Mouse (Mus musculus): ENCODE data around the gene Atad1.
A peak's percentile ranks its signal among the peaks of the same experiment; 100 is the strongest.
"Not testable (repeated sequence)": the region's sequence is repeated elsewhere in the genome, so short reads cannot be mapped to it uniquely, and the experiment has no call there.

Gene Atad1

DNA sequence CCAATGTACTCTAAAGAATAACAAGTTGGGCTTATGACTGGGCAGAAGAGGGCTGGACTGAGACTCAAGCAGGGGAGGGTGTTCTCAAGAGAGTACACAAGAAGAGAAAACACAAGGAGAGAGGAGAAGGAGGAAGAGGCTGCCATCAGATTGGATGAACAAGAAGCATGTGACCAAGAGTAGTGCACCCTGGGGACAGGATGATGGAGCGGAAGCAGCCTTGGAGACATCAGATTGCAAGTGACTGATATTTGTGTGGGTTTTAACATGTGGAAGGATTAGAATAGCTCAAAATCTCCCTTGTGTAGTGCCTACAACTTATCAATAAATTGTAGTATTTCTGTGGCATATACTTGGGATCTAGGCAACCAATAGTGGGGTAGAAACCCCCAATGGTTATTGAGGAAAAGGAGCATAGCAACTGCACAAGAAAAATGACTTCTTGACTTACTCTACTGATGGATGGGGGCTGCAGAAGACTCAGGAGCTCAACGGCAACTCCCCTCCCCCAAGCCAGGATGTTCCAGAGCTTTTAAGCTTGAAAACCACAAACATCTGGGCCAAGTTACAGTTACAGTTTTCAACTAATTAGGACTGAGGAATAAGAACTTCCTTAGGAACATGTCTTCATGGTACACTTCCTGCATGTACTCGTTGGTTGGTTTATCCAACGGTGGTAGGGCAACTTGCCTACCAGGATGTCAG, 1.2 kb upstream of the Atad1 start:
- no peak for DNase-seq (ENCODE audit: low read depth)

DNA sequence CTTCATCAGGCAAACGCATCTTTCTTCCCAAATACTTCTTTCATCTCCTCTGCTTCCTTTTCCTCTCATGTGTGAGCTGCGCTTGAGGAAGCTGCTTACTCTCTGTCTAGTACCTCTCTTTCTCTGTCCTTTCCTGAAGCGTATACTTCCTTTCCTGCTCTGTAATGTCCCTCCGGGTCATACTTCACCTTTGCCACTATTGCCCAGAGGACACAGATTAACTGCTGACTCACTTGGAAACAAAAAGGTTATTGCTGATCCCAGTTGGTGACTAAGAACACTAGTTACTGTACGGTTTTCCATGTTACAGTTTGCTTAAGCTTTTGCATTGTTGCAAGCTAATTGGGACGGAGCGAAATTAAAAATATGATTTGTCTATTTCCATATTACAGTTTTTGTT, 1.7 kb downstream of the Atad1 start:
- no peak for DNase-seq (ENCODE audit: low read depth)

DNA sequence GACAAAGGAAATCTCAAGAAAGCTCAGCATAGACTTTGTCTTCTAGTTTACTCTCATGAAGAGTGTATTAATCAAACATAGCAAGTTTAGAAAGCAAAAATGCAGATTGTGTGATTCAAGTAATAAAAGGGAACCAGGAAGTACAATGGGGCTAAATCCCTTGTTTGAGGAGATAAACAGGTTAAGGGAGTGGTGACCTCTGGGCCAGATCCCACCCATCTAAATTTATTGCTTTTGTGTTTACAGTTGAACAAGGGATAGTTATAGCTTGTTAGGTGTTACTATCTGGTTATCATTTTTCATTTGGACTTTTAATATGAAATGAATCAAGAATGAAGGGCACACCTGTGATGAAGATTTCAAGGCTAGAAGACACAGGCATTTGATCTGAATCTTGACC, 6.7 kb downstream of the Atad1 start:
- DNase-seq (ENCODE audit: low read depth) = no peak

DNA sequence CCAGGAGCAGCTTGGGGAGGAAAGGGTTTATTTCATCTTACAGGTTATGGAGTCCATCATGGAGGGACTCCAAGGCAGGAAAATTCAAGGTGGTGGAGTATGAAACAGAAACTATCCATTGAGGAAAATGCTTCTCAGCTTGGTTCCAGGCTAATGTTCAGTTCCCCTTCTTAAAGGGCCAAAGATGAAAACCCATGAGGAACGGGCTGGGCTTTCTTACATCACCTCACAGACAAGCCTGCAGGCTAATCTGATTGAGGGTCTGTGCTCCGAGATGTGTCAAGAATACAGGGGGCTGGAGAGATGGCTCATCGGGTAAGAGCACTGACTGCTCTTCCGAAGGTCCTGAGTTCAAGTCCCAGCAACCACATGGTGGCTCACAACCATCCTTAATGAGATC, 9.8 kb downstream of the Atad1 start:
- no peak for DNase-seq (ENCODE audit: low read depth)

DNA sequence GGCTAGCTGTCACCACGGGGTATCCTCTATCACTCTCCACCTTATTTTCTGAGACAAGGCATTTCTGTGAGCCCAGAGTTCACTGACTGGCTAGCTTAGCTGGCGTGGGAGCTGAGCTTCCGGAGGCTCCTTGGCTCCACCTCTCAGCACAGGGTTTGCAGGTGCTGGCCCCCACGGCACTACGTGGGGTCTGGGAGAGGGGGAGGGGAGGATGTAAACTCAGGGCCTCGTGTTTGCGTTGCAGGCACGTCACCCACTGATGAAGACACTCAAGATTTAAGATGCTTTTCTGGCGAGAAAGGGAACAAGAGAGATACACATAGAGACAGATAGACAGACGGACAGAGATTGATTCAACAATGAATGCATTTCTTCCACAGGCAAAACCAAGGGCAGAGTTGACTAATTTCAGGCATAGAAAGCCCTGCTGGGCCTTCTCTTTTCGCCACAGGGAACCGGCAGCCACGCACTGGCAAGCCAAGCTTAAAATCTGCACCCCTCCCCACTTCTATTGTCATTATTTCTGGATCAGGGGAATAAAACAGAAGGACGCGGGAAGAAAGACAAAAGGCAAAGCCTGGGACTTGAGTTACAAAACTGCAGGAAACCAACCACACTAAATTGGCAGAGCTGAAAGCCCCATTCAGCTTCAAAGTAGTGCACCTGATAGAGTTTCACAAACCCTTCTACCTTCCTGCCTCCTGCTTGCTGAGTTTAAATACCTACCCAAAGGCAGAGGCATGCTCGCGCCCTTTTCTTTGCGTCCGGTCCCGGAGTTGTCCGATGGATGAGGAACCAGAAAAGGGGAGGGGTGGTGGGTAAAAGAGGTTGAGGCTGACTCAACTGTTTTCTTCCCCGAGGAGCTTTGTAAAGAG, 12.9 kb downstream of the Atad1 start:
- DNase-seq (ENCODE audit: low read depth) = no peak

DNA sequence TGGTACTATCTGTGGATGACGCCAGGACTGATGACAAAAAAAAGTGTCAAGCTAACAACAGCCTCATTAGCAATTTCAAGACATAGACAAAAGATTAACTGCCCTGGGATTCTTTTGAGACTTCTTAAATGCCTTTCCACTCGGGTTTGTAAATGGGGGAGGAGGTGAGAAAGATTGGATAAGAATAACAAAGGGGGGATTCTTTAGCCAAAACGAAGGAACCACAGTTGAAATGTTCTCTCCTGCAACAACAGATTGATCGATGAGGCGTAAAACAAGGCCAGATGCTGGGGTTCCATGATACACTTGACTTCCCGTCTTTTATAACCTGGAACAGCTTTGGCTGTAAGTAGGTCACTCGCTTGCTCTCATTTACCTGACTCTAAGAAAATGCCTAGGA, 15.8 kb downstream of the Atad1 start:
- DNase-seq (ENCODE audit: low read depth) = no peak

DNA sequence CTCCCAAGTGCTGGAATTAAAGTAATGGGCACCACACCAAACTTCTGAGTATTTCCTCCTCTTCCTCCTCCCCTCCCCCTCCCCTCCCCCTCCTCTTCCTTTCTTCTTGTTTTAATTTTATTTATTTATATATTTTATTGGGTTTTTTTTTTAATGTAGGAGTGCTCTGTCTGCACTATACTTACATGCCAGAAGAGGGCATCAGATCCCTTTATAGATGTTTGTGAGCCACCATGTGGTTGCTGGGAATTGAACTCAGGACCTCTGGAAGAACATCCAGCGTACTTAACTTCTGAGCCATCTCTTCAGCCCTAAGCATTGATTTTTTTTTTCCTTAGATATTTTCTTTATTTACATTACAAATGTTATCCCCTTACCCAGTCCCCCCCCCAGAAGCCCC, 19.3 kb downstream of the Atad1 start:
- no peak for DNase-seq (ENCODE audit: low read depth)

DNA sequence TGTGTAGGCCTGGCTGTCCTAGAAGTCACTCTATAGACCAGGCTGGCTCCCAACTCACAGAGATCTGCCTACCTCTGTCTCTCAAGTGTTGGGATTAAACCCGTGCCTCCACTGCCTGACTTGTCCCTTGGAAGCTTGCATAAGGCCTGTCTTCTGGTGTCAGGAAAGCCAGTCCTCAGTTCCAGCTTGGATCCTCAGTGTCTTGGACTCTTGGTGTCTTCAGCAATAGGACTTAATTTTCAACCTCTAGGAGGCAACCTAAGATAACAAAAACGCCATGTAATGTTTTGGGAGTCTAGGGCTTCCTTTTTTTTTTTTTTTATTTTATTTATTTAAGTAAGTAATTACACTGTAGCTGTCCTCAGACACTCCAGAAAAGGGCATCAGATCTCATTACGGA, 22.0 kb downstream of the Atad1 start:
- DNase-seq (ENCODE audit: low read depth) = no peak

DNA sequence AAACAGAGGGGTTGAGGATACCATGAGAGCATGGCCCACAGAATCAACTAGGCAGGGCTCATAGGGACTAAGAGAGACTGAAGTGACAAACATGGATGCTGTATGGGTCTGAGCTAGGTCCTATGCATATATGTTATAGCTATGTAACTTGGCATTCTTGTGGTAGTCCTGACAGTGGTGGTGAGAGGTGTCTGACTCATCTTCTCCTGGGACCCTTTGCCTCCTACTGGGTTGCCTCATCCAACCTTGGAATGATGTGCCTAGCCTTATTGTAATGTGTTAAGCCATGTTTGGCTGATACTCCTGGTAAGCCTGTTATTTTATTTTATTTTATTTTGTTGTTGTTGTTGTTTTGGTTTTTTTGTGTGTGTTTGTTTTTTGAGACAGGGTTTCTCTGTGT, 23.9 kb downstream of the Atad1 start:
- DNase-seq (ENCODE audit: low read depth) = no peak

DNA sequence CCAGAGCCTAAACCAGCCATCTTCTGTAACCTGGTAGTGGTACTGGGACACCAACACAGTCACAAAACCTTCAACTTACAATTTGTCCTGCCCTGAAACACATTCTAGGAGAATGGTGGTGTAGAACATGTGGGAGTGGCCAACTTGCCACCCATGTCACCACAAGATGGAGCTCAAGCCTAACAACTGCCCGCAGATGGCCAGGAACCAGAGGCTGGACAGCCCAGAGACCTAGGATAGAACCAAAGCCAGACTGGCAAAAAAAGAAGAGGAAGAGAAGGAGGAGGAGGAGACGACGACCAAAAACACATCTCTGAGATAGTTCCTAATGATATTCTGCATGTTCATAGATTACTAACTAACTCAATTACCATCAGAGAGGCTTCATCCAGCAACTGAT, 24.4 kb downstream of the Atad1 start:
- DNase-seq (ENCODE audit: low read depth) = peak; percentile 36

DNA sequence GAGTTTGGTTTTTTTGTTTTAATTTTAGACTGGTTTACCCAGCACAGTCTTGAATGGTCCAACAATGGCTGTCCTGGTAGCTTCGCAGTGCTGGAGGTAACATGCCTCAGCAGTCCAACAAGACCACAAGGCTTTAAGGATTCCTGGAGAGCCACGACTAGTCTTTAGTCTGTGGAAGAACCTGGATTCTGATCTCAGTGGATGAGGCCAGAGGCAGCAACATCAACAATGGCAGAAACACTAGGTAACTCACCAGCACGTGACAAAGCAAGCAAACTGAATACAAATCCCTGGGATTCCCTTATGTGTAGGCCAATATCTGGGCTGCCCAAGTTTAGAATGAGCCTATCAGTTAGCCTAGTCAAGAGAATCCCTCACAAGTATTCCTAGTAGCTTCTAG, 26.1 kb downstream of the Atad1 start:
- no peak for DNase-seq (ENCODE audit: low read depth)

DNA sequence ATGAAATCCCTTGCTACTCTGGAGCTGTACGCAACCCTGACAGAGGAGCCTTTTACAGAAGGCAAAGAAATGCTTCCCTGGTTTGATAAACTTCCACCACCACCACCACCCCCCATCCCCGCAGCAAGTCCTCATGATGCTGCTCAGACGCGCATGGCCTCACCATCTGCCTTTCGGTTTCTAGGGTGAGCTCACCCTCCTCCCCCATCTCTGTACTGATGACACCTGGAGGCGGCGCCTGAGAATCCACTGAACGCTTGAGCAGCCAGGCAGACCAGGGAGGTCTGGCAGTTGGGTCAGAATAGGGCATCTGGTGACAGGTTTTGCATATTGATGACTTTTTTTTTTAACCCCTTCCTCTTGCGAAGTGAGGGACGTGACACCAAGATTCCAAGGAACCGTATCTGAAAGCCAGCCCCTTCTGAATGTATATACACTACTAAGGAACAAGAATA, 27.0 kb downstream of the Atad1 start:
- DNase-seq (ENCODE audit: low read depth) = peak; percentile 39

DNA sequence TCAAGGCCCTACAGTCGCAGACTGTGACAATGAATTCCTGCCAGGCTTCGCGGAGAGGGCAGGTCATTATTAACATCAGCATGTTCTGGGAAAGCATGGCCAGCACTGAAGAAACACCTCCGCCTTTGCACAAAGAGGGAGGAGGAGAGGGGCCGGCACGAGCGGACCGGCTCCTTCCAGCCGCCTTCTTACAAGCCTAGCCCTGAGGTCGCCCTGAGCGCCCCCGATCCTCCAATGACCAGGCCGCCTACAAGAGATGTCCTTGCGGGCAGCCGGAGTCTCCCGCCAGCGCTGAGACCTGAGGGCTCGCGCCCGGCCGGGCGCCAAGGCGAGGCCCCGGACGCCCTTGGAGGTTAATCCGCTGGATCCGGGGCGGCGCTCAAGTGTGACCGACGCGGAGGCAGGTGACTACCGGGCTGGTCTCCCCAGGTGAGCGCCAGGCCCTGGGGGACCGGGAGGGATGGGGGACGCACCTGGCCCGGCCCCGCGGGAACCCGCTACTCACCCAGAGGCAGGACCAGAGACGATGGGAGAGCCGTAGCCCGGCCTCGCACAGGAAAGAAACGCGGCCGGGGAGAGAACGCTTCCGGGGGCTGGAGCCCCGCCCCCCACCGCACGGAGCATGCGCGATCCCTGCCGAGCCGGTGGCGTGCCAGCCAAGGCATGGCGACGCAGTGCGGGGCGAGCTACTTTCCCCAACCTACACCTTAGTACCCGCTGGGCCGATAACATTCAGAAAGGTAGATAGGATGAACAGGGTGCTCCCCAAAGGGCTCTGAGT, 27.6 kb downstream of the Atad1 start:
- peak; percentile 53 for DNase-seq (ENCODE audit: low read depth)

DNA sequence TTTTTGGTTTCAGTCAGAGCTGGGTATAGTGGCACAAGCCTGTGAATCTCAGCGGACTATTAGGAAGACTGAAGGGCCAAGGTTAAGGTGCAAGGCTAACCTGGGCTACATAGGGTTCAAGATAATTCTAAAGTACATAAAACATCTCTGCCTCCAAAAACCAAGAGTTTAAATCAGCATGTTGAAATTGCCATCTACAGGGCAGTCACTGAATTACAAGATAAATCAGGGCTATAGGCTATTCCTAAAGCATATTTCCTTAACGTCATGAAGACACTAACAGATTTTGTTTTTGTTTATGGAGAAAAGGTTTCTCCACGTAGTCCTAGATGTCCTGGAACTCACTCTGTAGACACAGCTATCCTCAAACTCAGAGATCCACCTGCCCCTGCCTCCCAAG, 29.3 kb downstream of the Atad1 start:
- no peak for DNase-seq (ENCODE audit: low read depth)

DNA sequence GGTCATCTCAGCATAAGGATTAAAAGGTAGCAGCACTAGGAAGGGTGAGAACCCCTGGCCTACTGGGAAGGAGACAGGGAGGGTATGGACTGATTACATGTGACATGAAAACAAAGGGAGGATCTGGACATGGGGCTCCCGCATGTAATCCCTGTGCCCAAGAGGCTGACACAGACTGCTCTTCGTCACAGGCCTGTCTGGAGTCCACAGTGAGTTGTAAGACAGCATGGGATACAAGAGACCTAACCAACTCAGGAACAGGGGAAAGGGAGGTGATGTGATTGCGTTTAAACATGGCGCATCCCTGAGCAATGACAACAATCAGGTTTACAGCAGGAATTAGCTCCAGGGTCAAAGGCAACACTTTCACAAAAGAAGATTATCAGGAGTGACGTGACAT, 30.6 kb downstream of the Atad1 start:
- DNase-seq (ENCODE audit: low read depth) = no peak

DNA sequence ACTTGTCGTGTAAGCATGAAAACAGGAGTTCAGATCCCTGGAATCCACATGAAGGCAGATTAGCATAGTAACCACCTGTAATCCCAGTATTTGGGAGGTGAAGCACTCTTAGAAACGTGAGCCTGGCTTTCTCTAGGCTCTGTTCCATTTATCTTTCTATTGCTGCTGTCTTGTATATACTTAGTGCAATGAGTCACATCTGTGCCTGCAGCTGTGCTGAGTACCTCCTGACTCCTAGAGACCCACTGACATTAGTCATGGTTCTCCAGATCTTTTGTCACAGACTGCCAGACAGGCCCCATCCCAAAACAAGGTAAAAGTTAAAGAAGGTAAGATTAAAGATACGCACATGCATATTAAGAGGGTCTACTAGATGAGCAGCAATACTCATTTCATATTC, 37.4 kb downstream of the Atad1 start:
- no peak for DNase-seq (ENCODE audit: low read depth)

DNA sequence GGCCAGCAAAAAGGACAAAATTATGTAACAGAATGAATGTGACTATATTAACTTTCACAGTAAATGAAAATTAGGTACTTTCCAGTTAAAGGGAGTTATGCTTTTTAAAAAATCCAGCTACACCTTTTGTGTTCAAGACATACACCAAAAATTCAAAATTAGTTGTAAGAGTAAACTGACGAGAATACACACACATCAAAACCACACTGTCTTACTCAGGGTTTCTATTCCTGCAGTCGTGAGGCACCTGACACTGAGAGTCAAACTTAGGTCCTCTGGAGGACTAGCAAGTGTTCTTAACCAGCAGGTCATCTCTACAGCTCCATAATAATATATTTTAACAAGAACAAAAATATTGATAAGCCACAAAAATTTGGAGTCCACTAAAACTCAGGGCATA, 42.9 kb downstream of the Atad1 start:
- DNase-seq (ENCODE audit: low read depth) = no peak

DNA sequence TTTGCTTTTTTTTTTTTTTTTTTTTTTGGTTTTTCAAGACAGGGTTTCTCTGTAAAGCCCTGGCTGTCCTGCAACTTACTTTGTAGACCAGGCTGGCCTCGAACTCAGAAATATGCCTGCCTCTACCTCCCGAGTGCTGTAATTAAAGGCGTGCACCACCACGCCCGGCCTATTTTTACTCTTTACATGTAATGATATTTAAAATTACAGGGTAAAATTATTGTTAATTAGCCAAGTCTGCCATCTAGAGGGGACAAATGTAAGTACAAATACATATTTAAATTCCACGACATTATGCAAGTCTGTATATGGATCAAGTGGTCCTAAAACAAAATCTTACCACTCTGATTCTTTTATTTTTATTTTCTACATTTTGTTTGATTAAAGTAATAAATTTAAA, 49.9 kb downstream of the Atad1 start:
- no peak for DNase-seq (ENCODE audit: low read depth)

DNA sequence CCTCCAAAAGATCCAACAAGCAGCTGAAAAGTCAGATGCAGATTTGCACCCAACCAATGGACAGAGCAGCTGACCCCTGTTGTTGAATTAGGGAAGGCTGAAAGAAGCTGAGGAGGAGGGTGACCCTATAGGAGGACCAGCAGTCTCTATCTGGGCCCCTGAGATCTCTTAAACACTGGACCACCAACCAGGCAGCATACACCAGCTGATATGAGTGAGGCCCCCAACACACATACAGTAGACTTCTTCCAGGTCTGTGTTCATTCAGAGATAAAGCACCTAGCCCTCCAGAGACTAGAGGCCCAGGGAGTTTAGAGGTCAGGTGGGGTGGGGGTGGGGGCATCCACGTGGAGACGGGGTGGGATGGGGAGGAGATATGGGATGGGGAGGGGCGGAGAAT, 51.4 kb downstream of the Atad1 start:
- DNase-seq (ENCODE audit: low read depth) = not testable (repeated sequence)

DNA sequence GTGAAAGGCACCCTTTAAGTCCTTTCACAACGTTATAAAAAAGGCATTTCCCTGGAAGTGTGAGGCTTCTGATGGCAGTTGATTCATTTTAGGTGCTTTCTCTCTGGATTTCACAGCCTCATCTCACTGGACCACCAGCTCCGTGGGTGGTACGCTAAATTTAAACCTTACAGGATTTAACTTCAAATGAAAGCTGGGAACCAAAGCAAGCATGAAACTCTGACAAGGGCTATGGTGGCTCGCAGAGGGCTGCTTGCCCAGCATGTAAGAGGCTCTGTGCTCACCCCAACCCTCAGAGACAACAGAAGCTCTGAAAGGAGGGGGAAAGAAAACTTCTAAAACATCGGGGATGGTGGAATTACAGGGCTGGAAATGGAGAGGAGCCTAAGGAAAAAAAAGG, 51.9 kb downstream of the Atad1 start:
- no peak for DNase-seq (ENCODE audit: low read depth)

DNA sequence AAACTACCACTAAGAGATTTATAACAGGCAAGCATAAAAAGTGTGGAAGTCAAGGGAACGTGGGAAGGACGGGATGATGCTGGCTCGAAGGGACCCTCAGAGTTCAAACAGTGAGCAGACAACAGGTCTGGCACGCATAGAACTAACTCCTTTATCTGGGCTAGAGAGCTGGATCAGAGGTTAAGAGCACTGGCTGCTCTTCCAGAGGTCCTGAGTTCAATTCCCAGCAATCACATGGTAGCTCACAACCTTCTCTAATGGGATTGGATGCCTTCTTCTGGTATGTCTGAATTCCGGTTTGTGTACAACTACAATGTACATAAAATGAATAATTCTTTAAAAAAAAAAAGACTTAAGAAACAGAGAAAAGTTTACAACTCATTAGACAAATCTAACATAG, 56.5 kb downstream of the Atad1 start:
- no peak for DNase-seq (ENCODE audit: low read depth)

DNA sequence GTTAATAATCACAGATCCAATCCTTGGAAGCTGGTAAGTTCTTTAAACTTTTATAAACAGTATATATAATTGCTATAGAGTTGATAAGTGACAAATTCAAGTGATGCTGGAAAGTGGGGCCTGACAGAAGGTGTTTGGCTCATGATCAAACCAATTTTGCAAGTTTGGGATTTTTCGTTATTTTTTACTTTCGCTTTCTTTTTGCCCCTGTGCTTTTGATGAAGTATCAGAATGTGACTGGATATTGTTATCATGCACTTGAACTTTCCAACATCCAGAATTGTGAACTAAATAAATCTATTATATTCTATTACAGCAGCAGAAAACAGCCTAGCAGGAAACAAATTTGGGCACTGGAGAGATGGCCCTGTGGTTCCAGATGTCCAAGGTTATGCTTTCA, 58.7 kb downstream of the Atad1 start:
- DNase-seq (ENCODE audit: low read depth) = no peak

DNA sequence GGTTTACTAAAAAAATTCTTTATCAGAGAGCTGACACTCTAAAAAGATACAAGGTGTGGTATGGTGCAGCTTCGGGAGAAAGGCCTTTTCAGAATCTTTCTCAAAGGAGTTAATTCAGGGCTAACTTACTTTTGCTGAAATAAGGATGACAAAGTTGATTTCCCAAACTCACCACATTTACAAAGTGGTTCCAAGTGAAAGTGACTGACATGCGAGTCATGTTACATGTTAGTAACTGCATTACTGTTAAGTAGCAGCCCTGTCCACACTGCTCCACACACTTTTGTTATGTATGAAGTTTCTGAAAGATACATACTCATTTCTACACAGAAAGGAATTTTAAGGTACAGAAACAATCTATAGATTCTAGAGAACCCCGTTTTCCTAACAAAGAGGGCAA, 63.8 kb downstream of the Atad1 start:
- DNase-seq (ENCODE audit: low read depth) = peak; percentile 17

All from fibroblast of lung, adult 2 months (primary cell).